Mouse (Mus musculus) cerebellum, postnatal 4 days (tissue): ENCODE measurements around the gene Tubb1.

Experiments
- DNase-seq, 2 experiments: peaks; one replicate each; pipeline ENCODE4 v3.0.0; 2022; ENCODE audit warnings: low spot score in 2 of 2, mixed read lengths in 1 of 2

Gene Tubb1

DNA sequence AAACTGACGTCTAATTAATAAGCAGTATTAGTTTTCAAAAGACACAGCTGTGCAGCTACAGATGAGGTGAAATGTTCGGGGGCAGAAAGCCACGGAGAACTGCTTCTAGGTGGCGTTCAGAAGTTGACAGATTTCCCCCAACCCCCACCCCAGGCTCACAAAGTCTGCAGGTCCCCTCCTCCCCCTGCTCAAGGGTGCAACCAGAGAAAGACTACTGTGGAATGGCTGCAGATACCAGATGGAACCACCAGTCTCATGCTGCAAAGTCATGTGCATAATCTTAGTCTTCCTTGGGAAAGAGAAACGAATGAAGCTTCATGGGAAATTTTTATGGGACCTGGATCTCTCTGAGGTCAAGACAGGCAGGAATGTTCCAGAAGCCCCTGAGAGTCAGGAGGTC lies 51.8 kb downstream of the Tubb1 start:
- DNase-seq = no peak

DNA sequence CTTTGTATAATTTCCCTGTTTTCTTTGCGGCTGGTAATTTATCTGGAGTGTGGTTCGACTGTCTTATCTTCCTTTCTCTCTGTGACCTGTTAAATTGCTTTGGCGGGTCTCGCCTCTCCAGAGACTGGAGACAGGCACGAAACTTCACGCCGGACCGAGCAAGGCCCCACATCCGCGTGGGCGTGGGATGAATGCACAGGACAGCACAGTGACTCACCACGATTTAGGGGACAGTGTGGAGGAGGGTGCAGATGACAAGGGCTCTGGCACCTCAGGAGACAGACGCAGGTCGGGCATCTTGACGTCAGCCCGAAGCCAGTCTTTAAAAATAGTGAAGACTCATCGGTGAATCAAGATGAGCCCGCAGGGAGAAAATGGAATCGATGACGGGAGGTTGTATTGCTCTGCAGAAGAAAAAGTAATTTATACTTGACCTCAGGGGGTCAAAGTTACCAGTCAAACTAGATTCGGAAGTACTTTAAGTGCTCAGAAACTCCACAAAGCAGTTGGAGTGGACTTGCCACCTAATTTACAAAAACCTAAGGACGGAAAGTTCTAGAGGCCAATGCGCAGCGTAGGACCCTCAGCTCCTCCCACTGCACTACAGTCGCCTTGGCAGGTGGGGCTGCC lies 52.5 kb downstream of the Tubb1 start:
- DNase-seq = no peak
